Comparison of ENCODE assay signal across 16 mouse cellular contexts in the genomic region with DNA sequence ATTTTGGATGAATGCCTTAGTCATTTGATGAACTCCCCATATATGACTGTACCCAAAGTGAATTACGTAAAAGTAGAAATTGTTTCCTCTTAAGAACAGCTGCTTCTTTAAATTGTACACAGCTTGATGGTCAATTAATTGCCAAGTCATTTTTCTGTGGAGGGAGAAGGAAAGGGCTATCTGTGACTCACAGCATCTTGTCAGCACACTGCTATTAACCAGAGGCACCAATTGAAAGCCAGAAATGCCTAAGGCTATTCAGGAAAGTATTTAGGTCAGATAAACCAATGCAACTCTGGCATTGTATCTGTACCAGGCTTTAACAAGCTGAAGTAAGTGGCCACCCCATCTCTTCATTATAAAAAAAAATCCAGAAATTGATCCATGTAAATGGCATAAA.
"Had no signal": no experiment of that assay in that cellular context is flagged by ENCODE, and none has a peak within 500 bp of the region (broad histone marks: within the 10 kb centered on the region; RNA-seq: fewer than 3 reads in every experiment).

No protein-coding gene starts in this region.

- H3K4me3 ChIP-seq: megakaryocyte, embryonic 14.5 days; midbrain, embryonic 13.5 days; midbrain, embryonic 15.5 days; neural tube, embryonic 12.5 days had no signal

- H3K27me3 ChIP-seq: midbrain, embryonic 13.5 days; midbrain, embryonic 15.5 days; neural tube, embryonic 12.5 days had no signal

- DNase-seq: lung, adult 18-20 months; lung, embryonic 14.5 days; lung, postnatal 14 days; lung, postnatal 36 days; retina, postnatal 1 day; right cerebral cortex, adult 18-20 months; right cerebral cortex, postnatal 25 days; right cerebral cortex, postnatal 4 days; spleen, adult 18-20 months; thymus, adult 18-20 months; thymus, postnatal 14 days; thymus, postnatal 36 days had no signal

- H3K36me3 ChIP-seq: midbrain, embryonic 13.5 days; midbrain, embryonic 15.5 days; neural tube, embryonic 12.5 days had no signal
